Mouse (Mus musculus): ENCODE measurements around the gene Klhdc3. TPM values are rescaled to one million over a fixed set of nuclear protein-coding genes. Genes with fewer than 3 reads are reported as not detected.

Gene Klhdc3
- total RNA-seq, 2 experiments from 2014 or later: 83.0 to 108 TPM

- intact Hi-C loops (cut with DNase I): loop anchor here (2.0 kb wide), 1 partner anchor 68 kb away; no protein-coding TSS in a partner anchor
- peak overlapping the region; percentile 91 for H3K4me3 ChIP-seq
- DNase-seq: no peak
- TF ChIP-seq CTCF (IDR thresholded peaks at IDR 0.05): no peak
- H3K27ac ChIP-seq: peak overlapping the region; percentile 93
These were observed 31.7 kb upstream of the Klhdc3 start for GRCm38 (mm10) chr17:46712442-46712841.

GRCm38 (mm10) chr17:46711612-46712271, 31.0 kb upstream of the Klhdc3 start:
- H3K4me3 ChIP-seq: peak overlapping the region; percentile 91
- TF ChIP-seq CTCF (IDR thresholded peaks at IDR 0.05): no peak
- peak overlapping the region; percentile 93 for H3K27ac ChIP-seq
- DNase-seq: peak; percentile 73
- intact Hi-C loops (cut with DNase I): loop anchor here (2.0 kb wide), 1 partner anchor 67 kb away; no protein-coding TSS in a partner anchor

GRCm38 (mm10) chr17:46710959-46711597, 30.4 kb upstream of the Klhdc3 start, which contains the start of gene Pex6:
Gene Pex6 (plus strand): TSS chr17:46711463.
- Histone ChIP-seq H3K27ac (peak within 1 kb of the TSS; percentile 93), H3K4me3 (peak within 1 kb of the TSS; percentile 91)
- intact Hi-C loops (cut with DNase I): no loop called here
- DNase-seq: peak; percentile 96
- no peak for TF ChIP-seq CTCF (IDR thresholded peaks at IDR 0.05)

GRCm38 (mm10) chr17:46706375-46707089, 25.8 kb upstream of the Klhdc3 start:
- Histone ChIP-seq H3K4me3 (no peak overlapping the region), H3K27ac (peak overlapping the region; percentile 38)
- intact Hi-C loops (cut with DNase I): loop anchor here (10.0 kb wide), 1 partner anchor 152 kb away; the partner anchor contains the start of gene Srf
- DNase-seq: peak; percentile 59
- no peak for TF ChIP-seq CTCF (IDR thresholded peaks at IDR 0.05)

GRCm38 (mm10) chr17:46704887-46705835, 24.4 kb upstream of the Klhdc3 start, which contains the start of gene Ppp2r5d:
Gene Ppp2r5d (minus strand): TSS chr17:46705111.
- intact Hi-C loops (cut with DNase I): loop anchor here (1.0 to 10.0 kb wide), 2 partner anchors 24 to 150 kb away; partner anchors contain the start of gene Srf

GRCm38 (mm10) chr17:46703971-46704886, 23.5 kb upstream of the Klhdc3 start:
- DNase-seq: no peak
- peak overlapping the region; percentile 92 for H3K27ac ChIP-seq
- peak overlapping the region; percentile 74 for H3K4me3 ChIP-seq
- no peak for TF ChIP-seq CTCF (IDR thresholded peaks at IDR 0.05)
- intact Hi-C loops (cut with DNase I): loop anchor here (10.0 kb wide), 1 partner anchor 149 kb away; the partner anchor contains the start of gene Srf

More at GRCm38 (mm10) chr17:46704887-46705835, 24.4 kb upstream of the Klhdc3 start, which contains the start of gene Ppp2r5d:
- peak within 1 kb of the TSS; percentile 92 for H3K27ac ChIP-seq
- DNase-seq: peak; percentile 96
- H3K4me3 ChIP-seq: peak within 1 kb of the TSS; percentile 74
- TF ChIP-seq CTCF (IDR thresholded peaks at IDR 0.05): no peak

GRCm38 (mm10) chr17:46702506-46702905, 21.8 kb upstream of the Klhdc3 start:
- Histone ChIP-seq H3K4me3 (no peak overlapping the region), H3K27ac (no peak overlapping the region)
- intact Hi-C loops (cut with DNase I): loop anchor here (10.0 kb wide), 1 partner anchor 148 kb away; the partner anchor contains the start of gene Srf
- no peak for DNase-seq
- no peak for TF ChIP-seq CTCF (IDR thresholded peaks at IDR 0.05)

GRCm38 (mm10) chr17:46702100-46702499, 21.4 kb upstream of the Klhdc3 start:
- no peak overlapping the region for H3K4me3 ChIP-seq
- no peak for DNase-seq
- no peak overlapping the region for H3K27ac ChIP-seq
- no peak for TF ChIP-seq CTCF (IDR thresholded peaks at IDR 0.05)
- intact Hi-C loops (cut with DNase I): loop anchor here (10.0 kb wide), 1 partner anchor 147 kb away; the partner anchor contains the start of gene Srf

- intact Hi-C loops (cut with DNase I): loop anchor here (10.0 kb wide), 1 partner anchor 147 kb away; the partner anchor contains the start of gene Srf
- DNase-seq: no peak
- Histone ChIP-seq H3K27ac (no peak overlapping the region), H3K4me3 (no peak overlapping the region)
- TF ChIP-seq CTCF (IDR thresholded peaks at IDR 0.05): no peak
These were observed 20.8 kb upstream of the Klhdc3 start for GRCm38 (mm10) chr17:46701489-46701888.

GRCm38 (mm10) chr17:46699912-46700311, 19.2 kb upstream of the Klhdc3 start:
- Histone ChIP-seq H3K4me3 (no peak overlapping the region), H3K27ac (no peak overlapping the region)
- intact Hi-C loops (cut with DNase I): loop anchor here (10.0 kb wide), 1 partner anchor 145 kb away; the partner anchor contains the start of gene Srf
- no peak for DNase-seq
- no peak for TF ChIP-seq CTCF (IDR thresholded peaks at IDR 0.05)
